Mouse (Mus musculus): ENCODE measurements at regions not wholly inside any gene's neighbourhood (a gene's known extent, or its start where the extent isn't known, plus 50 kb on each side); places are given as distances from the start of the nearest gene placed in this dataset.

DNA sequence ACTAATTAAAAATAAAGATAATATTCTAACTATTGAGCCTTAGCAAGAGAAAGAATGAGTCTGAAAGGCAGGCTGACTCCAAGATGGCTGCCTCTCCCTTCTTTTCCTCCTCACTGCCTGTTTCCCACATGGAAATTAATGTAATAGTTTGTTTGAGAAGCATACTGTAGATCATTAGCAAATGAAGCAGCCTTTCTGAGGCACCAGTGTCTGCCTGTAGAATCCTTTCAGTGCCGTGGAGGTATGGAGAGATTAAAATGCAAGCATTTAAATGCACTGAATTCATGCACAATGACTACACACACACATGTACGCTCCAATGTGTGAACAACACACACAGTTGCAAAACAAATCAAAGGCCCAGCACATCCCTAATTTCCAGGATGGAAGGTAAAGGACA is 159.5 kb upstream of the Tmem161b start:
- H3K4me3 ChIP-seq (ENCODE audit: low read depth, low read length) = no peak overlapping the region
- H3K4me1 ChIP-seq (ENCODE audit: control insufficient read depth, insufficient read depth, low read length) = no peaks in the 10 kb centered on the region
- no peak overlapping the region for H3K9ac ChIP-seq (ENCODE audit: low read depth, poor library complexity, severe bottlenecking)
- no peaks in the 10 kb centered on the region for H3K9me3 ChIP-seq (replicated peaks; ENCODE audit: control insufficient read depth, insufficient read depth, low read length, poor library complexity, severe bottlenecking)
- no peak overlapping the region for H3K27ac ChIP-seq (ENCODE audit: insufficient read depth, low read length)
- no peaks in the 10 kb centered on the region for H3K27me3 ChIP-seq (ENCODE audit: control insufficient read depth, insufficient read depth, low read length, poor library complexity, severe bottlenecking)
- H3K36me3 ChIP-seq (ENCODE audit: control insufficient read depth, insufficient read depth, low read length, poor library complexity, severe bottlenecking) = no peaks in the 10 kb centered on the region
- TF ChIP-seq EP300 (IDR thresholded peaks at IDR 0.05; ENCODE audit: insufficient read depth, low read depth, low read length) = no peak
- TF ChIP-seq CTCF (IDR thresholded peaks at IDR 0.05; ENCODE audit: low read depth, low read length) = no peak
- TF ChIP-seq POLR2A (IDR thresholded peaks at IDR 0.05; ENCODE audit: insufficient read depth, low read length) = no peak

GRCm38 (mm10) chr13:84063406-84063805 is 158.7 kb upstream of the Tmem161b start:
- Histone ChIP-seq H3K4me1 (ENCODE audit: control insufficient read depth, insufficient read depth, low read length) (no peaks in the 10 kb centered on the region), H3K9ac (ENCODE audit: low read depth, poor library complexity, severe bottlenecking) (no peak overlapping the region), H3K27me3 (ENCODE audit: control insufficient read depth, insufficient read depth, low read length, poor library complexity, severe bottlenecking) (no peaks in the 10 kb centered on the region), H3K27ac (ENCODE audit: insufficient read depth, low read length) (no peak overlapping the region), H3K4me3 (ENCODE audit: low read depth, low read length) (no peak overlapping the region), H3K36me3 (ENCODE audit: control insufficient read depth, insufficient read depth, low read length, poor library complexity, severe bottlenecking) (no peaks in the 10 kb centered on the region), H3K9me3 (replicated peaks; ENCODE audit: control insufficient read depth, insufficient read depth, low read length, poor library complexity, severe bottlenecking) (no peaks in the 10 kb centered on the region)
- TF ChIP-seq EP300 (IDR thresholded peaks at IDR 0.05; ENCODE audit: insufficient read depth, low read depth, low read length) (no peak), POLR2A (IDR thresholded peaks at IDR 0.05; ENCODE audit: insufficient read depth, low read length) (no peak), CTCF (IDR thresholded peaks at IDR 0.05; ENCODE audit: low read depth, low read length) (no peak)

DNA sequence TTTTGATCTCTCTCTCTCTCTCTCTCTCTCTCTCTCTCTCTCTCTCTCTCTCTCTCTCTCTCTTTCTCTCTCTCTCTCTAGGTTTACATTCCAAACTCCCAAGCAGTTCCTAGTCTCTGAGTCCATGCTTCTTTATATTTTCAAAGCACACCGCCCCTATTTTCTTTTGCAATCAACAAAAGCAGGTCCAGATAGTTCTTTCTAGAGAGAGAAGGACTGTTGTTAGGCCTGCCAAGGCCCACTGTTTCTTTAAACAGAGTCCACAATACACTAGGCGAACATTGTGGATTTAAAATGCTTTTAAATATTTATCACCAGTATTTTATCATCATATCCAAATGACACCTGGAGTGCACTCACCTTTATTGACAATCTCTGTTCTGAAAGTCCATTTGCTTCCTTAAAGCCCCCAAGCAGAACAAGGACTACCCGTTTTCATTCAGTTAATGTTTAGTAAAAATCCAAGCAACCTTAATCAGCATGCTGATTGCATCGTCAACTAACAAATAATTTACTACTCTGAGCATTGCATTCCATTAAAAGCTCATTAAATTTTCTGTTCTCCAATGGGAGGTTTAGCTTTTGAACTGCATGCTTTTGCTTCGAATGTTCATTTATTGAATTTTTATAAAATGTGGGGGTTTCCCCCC is 157.7 kb upstream of the Tmem161b start:
- no peak overlapping the region for H3K27ac ChIP-seq (ENCODE audit: insufficient read depth, low read length)
- no peaks in the 10 kb centered on the region for H3K9me3 ChIP-seq (replicated peaks; ENCODE audit: control insufficient read depth, insufficient read depth, low read length, poor library complexity, severe bottlenecking)
- H3K4me3 ChIP-seq (ENCODE audit: low read depth, low read length) = no peak overlapping the region
- H3K36me3 ChIP-seq (ENCODE audit: control insufficient read depth, insufficient read depth, low read length, poor library complexity, severe bottlenecking) = no peaks in the 10 kb centered on the region
- H3K27me3 ChIP-seq (ENCODE audit: control insufficient read depth, insufficient read depth, low read length, poor library complexity, severe bottlenecking) = no peaks in the 10 kb centered on the region
- H3K9ac ChIP-seq (ENCODE audit: low read depth, poor library complexity, severe bottlenecking) = no peak overlapping the region
- no peaks in the 10 kb centered on the region for H3K4me1 ChIP-seq (ENCODE audit: control insufficient read depth, insufficient read depth, low read length)
- no peak for TF ChIP-seq CTCF (IDR thresholded peaks at IDR 0.05; ENCODE audit: low read depth, low read length)
- no peak for TF ChIP-seq POLR2A (IDR thresholded peaks at IDR 0.05; ENCODE audit: insufficient read depth, low read length)
- TF ChIP-seq EP300 (IDR thresholded peaks at IDR 0.05; ENCODE audit: insufficient read depth, low read depth, low read length) = no peak

DNA sequence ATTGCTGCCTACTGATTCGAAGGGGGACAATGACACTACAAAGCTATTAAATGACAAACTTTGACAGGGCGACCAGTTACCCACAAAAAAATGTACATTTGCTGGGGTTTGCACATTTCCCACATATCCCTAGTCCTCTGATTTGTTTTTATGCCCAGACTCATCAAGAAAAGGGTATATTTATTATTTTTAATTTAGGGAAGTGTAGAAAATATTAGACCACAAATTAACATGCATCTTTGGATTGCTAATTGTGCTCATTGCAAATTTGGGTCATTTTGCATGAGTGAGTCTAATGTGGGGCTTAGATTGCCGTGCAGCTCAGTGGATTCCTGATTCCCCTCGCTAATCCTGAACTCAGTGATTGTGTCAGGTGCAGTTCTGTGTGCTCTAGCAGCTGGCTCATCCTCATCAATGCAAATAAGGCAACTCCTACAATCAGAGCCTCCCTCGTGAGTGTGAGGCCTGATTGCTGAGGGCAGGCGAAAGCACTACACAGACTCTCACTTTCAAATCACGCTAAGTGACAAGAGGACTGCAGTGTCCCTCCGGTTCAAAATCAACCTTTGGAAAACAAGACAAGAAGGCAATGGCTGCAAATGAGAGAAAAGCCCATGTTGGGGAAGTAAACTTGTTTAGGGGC is 156.7 kb upstream of the Tmem161b start:
- TF ChIP-seq CTCF (IDR thresholded peaks at IDR 0.05; ENCODE audit: low read depth, low read length) = no peak
- TF ChIP-seq EP300 (IDR thresholded peaks at IDR 0.05; ENCODE audit: insufficient read depth, low read depth, low read length) = no peak
- TF ChIP-seq POLR2A (IDR thresholded peaks at IDR 0.05; ENCODE audit: insufficient read depth, low read length) = no peak
- Histone ChIP-seq H3K9ac (ENCODE audit: low read depth, poor library complexity, severe bottlenecking) (no peak overlapping the region), H3K9me3 (replicated peaks; ENCODE audit: control insufficient read depth, insufficient read depth, low read length, poor library complexity, severe bottlenecking) (no peaks in the 10 kb centered on the region), H3K4me3 (ENCODE audit: low read depth, low read length) (no peak overlapping the region), H3K36me3 (ENCODE audit: control insufficient read depth, insufficient read depth, low read length, poor library complexity, severe bottlenecking) (no peaks in the 10 kb centered on the region), H3K27ac (ENCODE audit: insufficient read depth, low read length) (no peak overlapping the region), H3K4me1 (ENCODE audit: control insufficient read depth, insufficient read depth, low read length) (no peaks in the 10 kb centered on the region), H3K27me3 (ENCODE audit: control insufficient read depth, insufficient read depth, low read length, poor library complexity, severe bottlenecking) (no peaks in the 10 kb centered on the region)

GRCm38 (mm10) chr13:84066211-84066959 is 155.7 kb upstream of the Tmem161b start:
- Histone ChIP-seq H3K9me3 (replicated peaks; ENCODE audit: control insufficient read depth, insufficient read depth, low read length, poor library complexity, severe bottlenecking) (no peaks in the 10 kb centered on the region), H3K9ac (ENCODE audit: low read depth, poor library complexity, severe bottlenecking) (no peak overlapping the region), H3K4me3 (ENCODE audit: low read depth, low read length) (no peak overlapping the region), H3K36me3 (ENCODE audit: control insufficient read depth, insufficient read depth, low read length, poor library complexity, severe bottlenecking) (no peaks in the 10 kb centered on the region), H3K27ac (ENCODE audit: insufficient read depth, low read length) (no peak overlapping the region), H3K27me3 (ENCODE audit: control insufficient read depth, insufficient read depth, low read length, poor library complexity, severe bottlenecking) (no peaks in the 10 kb centered on the region), H3K4me1 (ENCODE audit: control insufficient read depth, insufficient read depth, low read length) (no peaks in the 10 kb centered on the region)
- no peak for TF ChIP-seq CTCF (IDR thresholded peaks at IDR 0.05; ENCODE audit: low read depth, low read length)
- TF ChIP-seq EP300 (IDR thresholded peaks at IDR 0.05; ENCODE audit: insufficient read depth, low read depth, low read length) = no peak
- TF ChIP-seq POLR2A (IDR thresholded peaks at IDR 0.05; ENCODE audit: insufficient read depth, low read length) = no peak

Data from ES-Bruce4 (cell line).